Mouse (Mus musculus) urinary bladder, adult 2 months (tissue): ENCODE results near the gene Rrm2. TPM values are rescaled to one million over a fixed set of nuclear protein-coding genes. Genes with fewer than 3 reads are reported as not detected.
A peak's percentile ranks its signal among the peaks of the same experiment; 100 is the strongest.
"Not testable (repeated sequence)": the region's sequence is repeated elsewhere in the genome, so short reads cannot be mapped to it uniquely, and the experiment has no call there.

ENCODE experiments used
- DNase-seq: peaks from one replicate; pipeline ENCODE4 v3.0.0; 2022; ENCODE audit warnings: low spot score
- polyA plus RNA-seq: library from polyadenylated mRNA; depleted of rRNA; stranded (reverse); fragments of >200 nt; gene quantifications from 2 replicates; pipeline ENCODE4 v1.2.3, GENCODE M21; 2012; rRNA removed

The Rrm2 gene
- polyA plus RNA-seq, result 3.9 and 4.0 TPM in 2 replicates

DNA sequence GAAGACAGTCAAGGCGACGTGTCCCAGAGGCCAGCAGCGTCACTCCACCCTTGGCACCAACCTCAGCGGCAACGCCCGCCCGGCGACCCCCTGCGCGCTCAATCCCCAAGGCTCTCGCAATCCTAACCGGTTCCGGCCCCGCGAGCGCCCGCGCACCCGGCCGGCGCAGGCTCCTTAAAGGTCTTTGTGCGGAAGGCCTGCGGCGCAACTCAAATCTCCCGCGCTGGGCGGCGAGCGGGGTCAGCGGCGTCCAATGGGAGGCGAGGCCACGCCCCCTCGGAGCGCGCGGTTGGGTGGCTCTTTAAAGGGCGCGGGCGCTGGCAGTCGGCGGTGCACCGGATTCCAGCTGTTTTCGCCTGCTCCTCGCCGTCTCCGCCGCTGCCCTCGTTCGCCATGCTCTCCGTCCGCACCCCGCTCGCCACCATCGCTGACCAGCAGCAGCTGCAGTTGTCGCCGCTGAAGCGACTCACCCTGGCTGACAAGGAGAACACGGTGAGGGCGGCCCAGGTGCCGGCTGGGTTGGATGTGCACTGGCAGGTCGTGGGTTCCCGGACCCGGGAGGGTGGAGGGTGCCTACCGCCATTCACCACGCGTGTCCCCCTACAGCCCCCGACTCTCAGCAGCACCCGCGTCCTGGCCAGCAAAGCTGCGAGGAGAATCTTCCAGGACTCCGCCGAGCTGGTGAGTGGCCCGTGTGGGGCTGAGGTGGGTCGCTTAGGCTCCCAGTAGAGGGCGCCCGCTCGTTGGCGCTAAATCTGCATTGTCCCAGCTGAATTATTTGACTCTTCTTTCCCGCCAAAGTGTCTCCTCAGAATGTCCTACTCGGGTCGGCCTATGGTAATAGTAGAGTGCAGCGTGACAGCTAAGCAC lies at the start of gene Rrm2:
Gene Rrm2 (plus strand): TSS at position 288 of the 870 bp plus-strand sequence.
- peak; percentile 87 for DNase-seq

- no peak for DNase-seq
Observed at GRCm38 (mm10) chr12:24658998-24659397, 49.0 kb upstream of the Rrm2 start.

- no peak for DNase-seq
Observed at GRCm38 (mm10) chr12:24659923-24660322, 48.1 kb upstream of the Rrm2 start.

- no peak for DNase-seq
Observed at GRCm38 (mm10) chr12:24661100-24661499, 46.9 kb upstream of the Rrm2 start.

- DNase-seq, result no peak
Observed at GRCm38 (mm10) chr12:24662131-24662530, 45.9 kb upstream of the Rrm2 start.

- no peak for DNase-seq
Observed at GRCm38 (mm10) chr12:24680096-24680491, 27.9 kb upstream of the Rrm2 start.

GRCm38 (mm10) chr12:24680492-24681285 lies 27.4 kb upstream of the Rrm2 start:
- DNase-seq, result peak; percentile 41

DNA sequence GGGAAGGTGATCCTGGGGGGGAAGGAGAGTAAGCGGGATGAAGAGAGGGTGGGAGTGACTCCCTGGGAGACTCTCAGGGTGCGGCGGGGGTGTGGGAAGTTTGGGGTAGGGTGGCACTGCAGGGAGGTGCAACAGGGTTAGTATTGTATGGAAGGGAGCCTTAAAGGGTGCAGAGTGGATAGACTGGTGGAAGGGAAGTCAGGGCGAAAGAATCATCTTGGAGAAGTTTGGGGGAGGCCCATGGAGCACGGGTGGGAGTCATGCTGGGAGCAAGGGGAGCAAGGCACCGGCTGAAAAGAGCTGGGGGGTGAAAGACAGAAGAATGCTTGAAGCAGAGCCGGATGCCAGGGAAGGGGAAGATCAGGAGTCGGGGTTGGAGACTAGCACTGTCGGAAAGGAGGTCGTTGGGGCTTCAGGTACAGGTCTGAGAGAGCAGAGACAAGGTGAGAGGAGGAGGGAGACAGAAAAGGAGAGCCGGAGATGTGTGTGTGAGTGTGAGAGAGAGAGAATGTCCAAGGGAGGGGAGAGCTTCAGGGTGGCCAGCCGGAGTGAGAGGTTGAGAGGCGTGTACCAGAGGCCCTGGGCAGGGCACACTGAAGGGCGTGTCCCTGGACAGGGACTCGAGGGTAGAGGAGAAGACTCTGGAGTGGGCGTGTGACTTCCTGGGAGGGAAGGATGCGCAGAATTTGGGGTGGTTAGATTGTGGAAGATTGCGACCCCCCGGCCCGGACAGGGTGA lies 26.6 kb upstream of the Rrm2 start, which contains the start of gene Cys1:
Gene Cys1 (minus strand): TSS at position 528 of the 738 bp plus-strand sequence.
- peak; percentile 33 for DNase-seq

GRCm38 (mm10) chr12:24682563-24682962 lies 25.5 kb upstream of the Rrm2 start:
- DNase-seq, result no peak

DNA sequence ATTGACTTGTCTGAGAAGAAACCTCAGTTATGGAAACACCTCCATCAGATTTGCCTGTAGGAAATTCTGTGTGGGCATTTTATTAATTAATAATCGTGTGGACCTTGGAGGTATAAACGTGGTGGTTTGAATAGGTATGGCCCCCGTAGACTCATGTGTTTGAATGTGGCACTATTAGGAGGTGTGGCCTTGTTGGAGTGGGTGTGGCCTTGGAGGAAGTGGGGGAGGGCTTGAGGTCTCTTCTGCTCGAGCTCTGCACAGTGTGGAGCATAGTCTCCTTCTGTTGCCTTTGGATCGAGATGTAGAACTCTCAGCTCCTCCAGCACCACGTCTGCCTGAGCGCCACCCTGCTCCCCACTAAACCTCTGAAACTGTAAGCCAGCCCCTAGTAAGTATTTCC lies 24.6 kb upstream of the Rrm2 start:
- DNase-seq, result no peak

GRCm38 (mm10) chr12:24686038-24686695 lies 21.9 kb upstream of the Rrm2 start:
- no peak for DNase-seq

DNA sequence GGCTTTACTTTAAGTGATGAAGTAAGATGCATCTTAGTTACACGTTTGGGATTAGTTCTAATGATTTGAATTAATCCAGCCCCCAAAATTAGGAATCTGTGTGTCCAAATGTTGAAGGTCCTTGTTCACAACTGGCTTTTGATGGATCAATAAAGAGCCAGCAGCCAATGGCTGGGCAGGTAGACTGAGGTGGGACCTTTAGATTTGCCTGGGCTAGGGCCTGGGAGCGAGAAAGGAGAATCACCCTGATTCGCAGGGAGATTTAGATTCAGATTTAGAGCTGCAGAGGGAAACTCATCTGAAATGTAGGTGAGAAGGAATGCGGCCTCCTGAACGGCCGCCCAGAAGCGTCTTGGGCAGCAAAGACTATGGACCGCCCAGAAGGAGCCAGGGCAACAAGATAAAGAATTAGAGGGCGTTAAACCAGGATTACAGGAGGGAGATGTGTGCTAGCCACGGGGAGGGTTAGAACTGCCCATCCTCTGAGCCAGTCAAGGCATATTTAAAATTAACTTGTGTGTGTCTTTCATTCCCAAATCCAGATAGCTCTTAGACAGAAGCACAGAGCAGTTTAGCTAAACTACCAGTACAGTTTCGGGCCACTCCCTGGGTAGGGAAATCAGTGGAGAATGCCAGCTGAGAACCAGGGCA lies 21.2 kb upstream of the Rrm2 start:
- no peak for DNase-seq

DNA sequence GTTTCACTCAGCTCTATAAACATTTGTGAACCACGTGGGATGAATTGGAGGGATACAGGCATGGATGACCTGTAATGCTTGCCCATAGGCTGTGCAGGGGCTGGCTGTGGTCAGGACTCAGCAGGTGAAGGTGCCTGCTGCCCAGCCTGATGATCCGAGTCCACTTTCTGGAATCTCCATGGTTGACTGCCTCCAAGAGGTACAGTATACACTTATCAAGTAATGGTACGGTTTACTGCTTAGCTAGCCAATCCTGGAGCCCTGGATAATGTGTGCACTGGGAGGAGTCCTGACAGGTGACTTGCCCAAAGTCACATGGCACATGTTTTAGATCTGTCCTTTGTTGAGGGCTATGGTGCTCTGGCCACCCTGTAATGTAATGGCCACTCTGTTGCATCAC lies 17.7 kb upstream of the Rrm2 start:
- DNase-seq, result no peak

DNA sequence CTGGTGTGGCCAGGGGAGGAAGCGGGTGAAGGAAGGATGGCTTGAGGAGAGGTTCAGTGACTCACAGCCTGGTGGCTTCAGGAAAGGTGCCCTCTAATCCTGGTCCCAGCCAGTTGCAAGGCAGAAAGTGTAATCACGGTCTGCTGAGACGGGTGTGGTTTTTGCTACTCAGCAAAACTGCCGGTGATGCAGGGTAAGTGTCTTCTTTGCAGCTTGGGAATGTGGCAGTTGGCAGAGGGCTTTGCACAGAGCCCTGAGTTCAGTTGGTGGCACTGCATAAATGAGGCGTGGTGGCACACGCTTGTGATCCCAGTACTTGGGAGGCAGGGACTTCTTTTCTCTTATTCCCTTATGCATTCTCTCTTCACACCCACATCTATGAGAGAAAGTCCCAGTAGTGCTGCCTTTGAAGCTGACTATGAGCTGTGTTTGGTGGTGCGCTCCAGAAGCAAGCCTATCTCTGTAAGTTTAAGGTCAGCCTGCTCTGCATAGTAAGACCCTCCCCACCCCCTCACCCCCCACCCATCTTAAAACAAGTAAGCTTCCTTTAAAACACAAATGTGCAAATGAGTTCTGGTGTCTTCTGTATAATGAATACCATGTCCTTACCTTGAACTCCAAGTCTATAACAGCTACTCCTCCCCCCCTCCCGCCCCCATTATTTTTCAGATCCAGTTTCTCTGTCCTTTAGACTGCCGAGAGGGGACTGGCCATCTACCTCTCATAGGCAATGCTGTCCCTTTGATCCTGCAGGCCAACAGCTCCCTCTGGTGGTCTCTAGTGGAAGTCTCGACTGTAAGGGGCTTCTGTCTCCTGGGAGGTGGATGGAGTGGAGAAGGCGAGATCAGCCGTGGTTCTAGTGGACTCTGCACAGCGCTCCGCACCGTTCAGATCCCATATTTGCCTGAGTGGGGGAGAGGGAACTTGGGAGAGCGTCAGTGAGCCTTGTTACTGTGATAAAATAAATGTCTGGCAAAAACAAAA lies 11.2 kb upstream of the Rrm2 start:
- peak; percentile 70 for DNase-seq

GRCm38 (mm10) chr12:24697484-24698204 lies 10.4 kb upstream of the Rrm2 start:
- no peak for DNase-seq

- no peak for DNase-seq
Observed at GRCm38 (mm10) chr12:24698514-24698913, 9.5 kb upstream of the Rrm2 start.

DNA sequence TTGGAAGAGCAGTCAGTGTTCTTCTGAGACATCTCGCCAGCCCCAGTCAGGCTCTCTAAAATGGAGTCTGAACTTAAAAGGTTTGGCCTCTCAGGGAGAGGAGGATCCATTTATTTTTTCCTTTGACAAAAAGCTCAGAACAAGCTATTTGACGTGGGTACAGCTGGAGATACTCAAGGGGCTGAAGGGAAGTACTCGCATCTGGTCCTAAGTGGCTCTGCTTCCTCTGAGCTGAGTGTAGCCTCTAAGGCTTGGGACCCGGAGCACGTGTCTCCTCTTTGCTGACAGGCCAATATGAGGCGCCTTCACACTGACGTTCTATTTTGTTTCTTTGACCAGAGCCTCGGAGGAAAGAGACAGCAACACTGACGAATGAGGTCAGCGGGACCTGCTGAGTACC lies 8.5 kb upstream of the Rrm2 start:
- no peak for DNase-seq

- DNase-seq, result not testable (repeated sequence)
Observed at GRCm38 (mm10) chr12:24701621-24702020, 6.4 kb upstream of the Rrm2 start.

GRCm38 (mm10) chr12:24703013-24703412 lies 5.0 kb upstream of the Rrm2 start:
- DNase-seq, result no peak
